15 mouse cellular contexts compared by ENCODE assay signal in genomic region chr10:70111643-70112042, GRCm38 (mm10).
"Had no signal": no experiment of that assay in that cellular context is flagged by ENCODE, and none has a peak within 500 bp of the region (broad histone marks: within the 10 kb centered on the region; RNA-seq: fewer than 3 reads in every experiment).

No protein-coding gene starts in this region.

- DNase-seq: kidney, postnatal 10 days; kidney, postnatal 36 days; layer of hippocampus, postnatal 36 days; liver, embryonic 13.5 days; lung, adult 2 months; lung, postnatal 14 days; lung, postnatal 4 days; midbrain, embryonic 14.5 days; right cerebral cortex, adult 18-20 months; right cerebral cortex, postnatal 14 days; right cerebral cortex, postnatal 4 days; thymus, adult 18-20 months; thymus, postnatal 36 days had no signal

- H3K4me3 ChIP-seq: left cerebral cortex, adult 2 months; liver, embryonic 13.5 days had no signal

- H3K27ac ChIP-seq: left cerebral cortex, adult 2 months; liver, embryonic 13.5 days; stomach, postnatal 0 days had no signal
